Mouse (Mus musculus): ENCODE data around the gene Tbc1d4. TPM values are rescaled to one million over a fixed set of nuclear protein-coding genes. Genes with fewer than 3 reads are reported as not detected.

The Tbc1d4 gene
- polyA plus RNA-seq, 1 experiment, result 9.0 TPM

- no peak for DNase-seq (ENCODE audit: low read depth)
- TF ChIP-seq CTCF (IDR thresholded peaks at IDR 0.05; ENCODE audit: borderline replicate concordance, extremely low read depth, insufficient read depth, insufficient read length), result no peak
- no peak for TF ChIP-seq POLR2A (IDR thresholded peaks at IDR 0.05; ENCODE audit: borderline replicate concordance, extremely low read depth, insufficient read depth, insufficient read length, poor library complexity, severe bottlenecking)
Measured at GRCm38 (mm10) chr14:101466521-101466920, 142.5 kb downstream of the Tbc1d4 start.

GRCm38 (mm10) chr14:101465893-101466292, 143.1 kb downstream of the Tbc1d4 start:
- no peak for TF ChIP-seq CTCF (IDR thresholded peaks at IDR 0.05; ENCODE audit: borderline replicate concordance, extremely low read depth, insufficient read depth, insufficient read length)
- TF ChIP-seq POLR2A (IDR thresholded peaks at IDR 0.05; ENCODE audit: borderline replicate concordance, extremely low read depth, insufficient read depth, insufficient read length, poor library complexity, severe bottlenecking), result no peak
- DNase-seq (ENCODE audit: low read depth), result no peak

GRCm38 (mm10) chr14:101460768-101461167, 148.2 kb downstream of the Tbc1d4 start:
- TF ChIP-seq POLR2A (IDR thresholded peaks at IDR 0.05; ENCODE audit: borderline replicate concordance, extremely low read depth, insufficient read depth, insufficient read length, poor library complexity, severe bottlenecking), result no peak
- TF ChIP-seq CTCF (IDR thresholded peaks at IDR 0.05; ENCODE audit: borderline replicate concordance, extremely low read depth, insufficient read depth, insufficient read length), result peak; percentile 72
- DNase-seq (ENCODE audit: low read depth), result peak; percentile 74

- TF ChIP-seq CTCF (IDR thresholded peaks at IDR 0.05; ENCODE audit: borderline replicate concordance, extremely low read depth, insufficient read depth, insufficient read length) (no peak), POLR2A (IDR thresholded peaks at IDR 0.05; ENCODE audit: borderline replicate concordance, extremely low read depth, insufficient read depth, insufficient read length, poor library complexity, severe bottlenecking) (no peak)
- no peak for DNase-seq (ENCODE audit: low read depth)
Measured at GRCm38 (mm10) chr14:101452915-101453314, 156.1 kb downstream of the Tbc1d4 start.

GRCm38 (mm10) chr14:101447857-101448256, 161.1 kb downstream of the Tbc1d4 start:
- TF ChIP-seq POLR2A (IDR thresholded peaks at IDR 0.05; ENCODE audit: borderline replicate concordance, extremely low read depth, insufficient read depth, insufficient read length, poor library complexity, severe bottlenecking) (no peak), CTCF (IDR thresholded peaks at IDR 0.05; ENCODE audit: borderline replicate concordance, extremely low read depth, insufficient read depth, insufficient read length) (no peak)
- DNase-seq (ENCODE audit: low read depth), result no peak

GRCm38 (mm10) chr14:101445205-101445604, 163.8 kb downstream of the Tbc1d4 start:
- DNase-seq (ENCODE audit: low read depth), result no peak
- TF ChIP-seq POLR2A (IDR thresholded peaks at IDR 0.05; ENCODE audit: borderline replicate concordance, extremely low read depth, insufficient read depth, insufficient read length, poor library complexity, severe bottlenecking) (no peak), CTCF (IDR thresholded peaks at IDR 0.05; ENCODE audit: borderline replicate concordance, extremely low read depth, insufficient read depth, insufficient read length) (no peak)

GRCm38 (mm10) chr14:101437925-101438324, 171.1 kb downstream of the Tbc1d4 start:
- DNase-seq (ENCODE audit: low read depth), result peak; percentile 88
- TF ChIP-seq POLR2A (IDR thresholded peaks at IDR 0.05; ENCODE audit: borderline replicate concordance, extremely low read depth, insufficient read depth, insufficient read length, poor library complexity, severe bottlenecking) (no peak), CTCF (IDR thresholded peaks at IDR 0.05; ENCODE audit: borderline replicate concordance, extremely low read depth, insufficient read depth, insufficient read length) (no peak)

- TF ChIP-seq CTCF (IDR thresholded peaks at IDR 0.05; ENCODE audit: borderline replicate concordance, extremely low read depth, insufficient read depth, insufficient read length) (no peak), POLR2A (IDR thresholded peaks at IDR 0.05; ENCODE audit: borderline replicate concordance, extremely low read depth, insufficient read depth, insufficient read length, poor library complexity, severe bottlenecking) (no peak)
- DNase-seq (ENCODE audit: low read depth), result peak; percentile 85
Measured at GRCm38 (mm10) chr14:101430536-101430935, 178.5 kb downstream of the Tbc1d4 start.

- TF ChIP-seq CTCF (IDR thresholded peaks at IDR 0.05; ENCODE audit: borderline replicate concordance, extremely low read depth, insufficient read depth, insufficient read length) (peak; percentile 59; the same call in 1 of the 2 replicates), POLR2A (IDR thresholded peaks at IDR 0.05; ENCODE audit: borderline replicate concordance, extremely low read depth, insufficient read depth, insufficient read length, poor library complexity, severe bottlenecking) (no peak)
- DNase-seq (ENCODE audit: low read depth), result peak; percentile 82
Measured at GRCm38 (mm10) chr14:101428805-101429516, 180.0 kb downstream of the Tbc1d4 start.

- TF ChIP-seq CTCF (IDR thresholded peaks at IDR 0.05; ENCODE audit: borderline replicate concordance, extremely low read depth, insufficient read depth, insufficient read length), result no peak
- TF ChIP-seq POLR2A (IDR thresholded peaks at IDR 0.05; ENCODE audit: borderline replicate concordance, extremely low read depth, insufficient read depth, insufficient read length, poor library complexity, severe bottlenecking), result no peak
- DNase-seq (ENCODE audit: low read depth), result no peak
Measured at GRCm38 (mm10) chr14:101417679-101418078, 191.3 kb downstream of the Tbc1d4 start.

Other genes with a start within 250 kb of the Tbc1d4 start
- gene Commd6, start 31.5 kb upstream of the Tbc1d4 start, polyA plus RNA-seq (2012; rRNA removed), result 40.3 and 54.8 TPM in 2 replicates
- 126 and 141 TPM in 2 replicates for gene Uchl3, start 44.8 kb upstream of the Tbc1d4 start, polyA plus RNA-seq (2012; rRNA removed)
- gene Gm9922, start 120.6 kb upstream of the Tbc1d4 start, polyA plus RNA-seq (2012; rRNA removed), result 0.24 and 0.38 TPM in 2 replicates
- 3.9 and 4.0 TPM in 2 replicates for gene Lmo7, start 120.8 kb upstream of the Tbc1d4 start, polyA plus RNA-seq (2012; rRNA removed)

All from brain, embryonic 14.5 days (tissue).